Mouse (Mus musculus) stomach, embryonic 15.5 days (tissue): Measurements from ENCODE around the gene Trio. TPM values are rescaled to one million over a fixed set of nuclear protein-coding genes. Genes with fewer than 3 reads are reported as not detected.

Source experiments
- ATAC-seq: fragments of 200-750 bp; cut with Nextera tagmentation; 2 replicates; pipeline ENCODE4 v1.8.0; 2017; ENCODE audit warnings: low read depth, moderate number of reproducible peaks, moderate TSS enrichment; ENCODE audit not compliant: insufficient read depth, low FRiP score
- H3K27ac ChIP-seq: fragments of 300-500 bp; sonication (generic); 2 replicates; pipeline ENCODE4 v1.5.1; 2015; ENCODE audit warnings: mild to moderate bottlenecking, inconsistent platforms
- H3K27me3 ChIP-seq: fragments of 300-500 bp; sonication (generic); replicated peaks from 2 replicates; pipeline ENCODE4 v1.6.1; 2015; ENCODE audit warnings: inconsistent platforms
- H3K36me3 ChIP-seq: fragments of 300-500 bp; sonication (generic); 2 replicates; pipeline ENCODE4 v1.6.1; 2015; ENCODE audit warnings: inconsistent platforms
- H3K4me1 ChIP-seq: fragments of 300-500 bp; sonication (generic); 2 replicates; pipeline ENCODE4 v1.6.1; 2015; ENCODE audit warnings: inconsistent platforms
- H3K4me2 ChIP-seq: fragments of 300-500 bp; sonication (generic); 2 replicates; pipeline ENCODE4 v1.6.1; 2015; ENCODE audit warnings: mild to moderate bottlenecking, inconsistent platforms
- H3K4me3 ChIP-seq: fragments of 300-500 bp; sonication (generic); replicated peaks from 2 replicates; pipeline ENCODE4 v1.5.1; 2015; ENCODE audit warnings: inconsistent platforms
- H3K9ac ChIP-seq: fragments of 300-500 bp; sonication (generic); 2 replicates; pipeline ENCODE4 v1.6.1; 2015; ENCODE audit warnings: inconsistent platforms
- H3K9me3 ChIP-seq: fragments of 300-500 bp; sonication (generic); 2 replicates; pipeline ENCODE4 v1.6.1; 2016; ENCODE audit warnings: inconsistent platforms
- WGBS: fragments of 180-500 bp; shearing (Covaris S2); methylation state at CpG from one replicate; pipeline ENCODE4 v1.1.7; 2015; 5-methylcytosine and 5-hydroxymethylcytosine counted together
- polyA plus RNA-seq: library from polyadenylated mRNA; unstranded; fragments of >200 nt; fragmentation: Nextera tagmentation; extraction: Ambion mirVana; gene quantifications from 2 replicates; pipeline ENCODE4 v1.2.1, GENCODE M21; 2015

The Trio gene
- polyA plus RNA-seq, 1 experiment from 2014 or later = 26.7 TPM

DNA sequence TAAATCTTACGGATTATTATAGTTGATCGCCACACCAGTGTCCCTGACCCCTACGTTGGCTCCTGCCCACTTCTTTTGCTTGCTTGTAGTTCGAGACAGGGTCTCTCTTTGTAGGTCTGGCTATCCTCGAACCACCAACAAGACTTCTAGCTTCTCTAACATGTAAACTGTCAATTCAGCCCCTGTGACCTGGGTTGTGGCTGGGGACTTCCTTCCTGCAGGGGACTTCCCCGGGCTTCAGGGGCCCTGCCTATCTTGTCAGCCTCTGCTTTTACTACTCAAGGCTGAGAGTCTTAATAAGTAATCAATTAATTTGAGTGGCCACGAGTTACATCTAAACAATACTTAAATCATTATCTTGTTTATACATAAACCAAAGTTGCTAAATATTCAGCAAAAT, 99.2 kb downstream of the Trio start:
- Histone ChIP-seq H3K27ac (peak overlapping the region; percentile 26; the same call in 1 of the 2 replicates), H3K27me3 (no peaks in the 10 kb centered on the region)
- 61% methylated on average over 7 of the region's 7 CpGs for WGBS

DNA sequence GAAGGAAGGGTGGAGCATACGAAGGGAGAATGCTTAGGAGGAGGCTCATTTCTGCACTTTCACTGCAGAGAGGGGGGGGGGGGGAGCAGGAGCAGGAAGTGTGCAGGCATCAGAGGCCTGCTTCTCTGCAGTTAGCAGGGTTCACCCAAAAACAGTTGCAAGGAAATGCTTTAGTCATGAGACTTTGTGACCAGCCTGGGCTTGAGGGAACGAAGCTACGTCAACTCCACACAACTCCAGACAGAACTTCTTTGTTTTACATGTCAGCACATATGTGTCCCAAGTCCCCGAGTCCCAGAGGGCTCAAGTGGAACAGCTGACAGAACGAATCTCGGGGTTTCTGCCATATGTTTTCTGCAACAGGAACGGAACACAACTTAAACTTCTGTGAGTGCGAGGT, 99.8 kb downstream of the Trio start:
- Histone ChIP-seq H3K36me3 (no peaks in the 10 kb centered on the region), H3K4me2 (no peak overlapping the region), H3K27me3 (no peaks in the 10 kb centered on the region), H3K4me1 (peaks cover 34% of the 10 kb centered on the region; the same call in 1 of the 2 replicates), H3K27ac (peak overlapping the region; percentile 26; the same call in 1 of the 2 replicates), H3K9ac (no peak overlapping the region), H3K9me3 (no peaks in the 10 kb centered on the region), H3K4me3 (no peak overlapping the region)
- ATAC-seq = no peak
- WGBS = 48% methylated on average over 8 of the region's 8 CpGs

More for the DNA sequence above, 99.2 kb downstream of the Trio start:
- H3K36me3 ChIP-seq = no peaks in the 10 kb centered on the region
- no peaks in the 10 kb centered on the region for H3K9me3 ChIP-seq
- H3K4me1 ChIP-seq = peaks cover 34% of the 10 kb centered on the region; the same call in 1 of the 2 replicates
- no peak overlapping the region for H3K4me2 ChIP-seq
- no peak overlapping the region for H3K4me3 ChIP-seq
- H3K9ac ChIP-seq = no peak overlapping the region
- no peak for ATAC-seq

DNA sequence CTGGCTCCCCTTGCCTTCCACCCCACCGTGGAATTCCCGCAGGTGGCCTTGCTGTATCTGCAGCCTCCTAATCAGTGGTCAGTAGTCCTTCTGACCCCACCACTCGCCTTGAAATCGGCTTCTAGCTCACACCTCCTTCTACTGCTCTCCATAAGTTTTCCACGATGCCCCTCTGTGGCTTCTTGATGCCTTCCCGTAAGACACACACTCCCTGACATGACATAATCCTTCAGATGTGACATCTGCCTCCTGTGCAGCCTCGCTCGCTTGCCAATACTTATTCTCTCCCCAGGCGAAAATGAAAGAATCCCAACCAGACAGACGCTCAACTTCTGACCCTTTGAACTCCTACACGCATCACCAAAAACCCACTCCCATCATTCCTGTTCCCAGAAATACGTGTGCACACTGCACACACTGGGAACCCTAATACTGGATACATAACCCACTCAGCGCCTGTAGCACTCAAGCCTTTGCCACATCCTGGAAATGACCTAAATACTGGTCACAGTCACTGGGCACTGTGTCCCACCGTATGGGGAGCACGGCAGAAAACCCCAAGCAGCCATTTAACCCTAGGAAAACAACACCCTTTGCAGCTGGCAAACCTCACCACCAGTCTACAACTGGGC, 100.5 kb downstream of the Trio start:
- no peak for ATAC-seq
- peaks cover 34% of the 10 kb centered on the region; the same call in 1 of the 2 replicates for H3K4me1 ChIP-seq
- no peak overlapping the region for H3K9ac ChIP-seq
- 0 out of 2 replicates have a peak overlapping the region, but pooled peaks have one; percentile 16 for H3K27ac ChIP-seq
- H3K4me3 ChIP-seq = no peak overlapping the region
- H3K27me3 ChIP-seq = no peaks in the 10 kb centered on the region
- WGBS = 36% methylated on average over 15 of the region's 15 CpGs
- no peaks in the 10 kb centered on the region for H3K9me3 ChIP-seq
- H3K4me2 ChIP-seq = no peak overlapping the region
- no peaks in the 10 kb centered on the region for H3K36me3 ChIP-seq

DNA sequence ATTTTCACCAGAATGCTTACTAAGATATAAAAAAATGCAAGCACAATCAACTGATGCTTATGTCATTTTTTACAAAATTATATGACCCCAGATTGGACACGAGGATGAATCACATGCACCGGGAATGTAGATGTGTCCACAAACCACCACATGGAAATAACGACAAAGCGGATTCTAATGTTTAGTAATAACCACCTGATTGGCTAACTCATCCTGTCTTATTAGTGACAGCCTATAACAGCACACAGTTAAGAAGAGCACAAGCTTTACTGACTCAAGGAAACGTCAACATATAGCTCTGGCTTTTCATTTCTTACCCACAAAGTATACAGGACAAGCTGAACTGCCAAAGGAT, 101.7 kb downstream of the Trio start:
- ATAC-seq = no peak
- Histone ChIP-seq H3K27ac (no peak overlapping the region), H3K9ac (no peak overlapping the region), H3K36me3 (no peaks in the 10 kb centered on the region), H3K9me3 (no peaks in the 10 kb centered on the region), H3K4me3 (peak overlapping the region; percentile 18; the same call in 1 of the 2 replicates), H3K4me2 (peak overlapping the region; percentile 47), H3K4me1 (peaks cover 34% of the 10 kb centered on the region; the same call in 1 of the 2 replicates), H3K27me3 (no peaks in the 10 kb centered on the region)
- WGBS = 14% methylated on average over 5 of the region's 5 CpGs

DNA sequence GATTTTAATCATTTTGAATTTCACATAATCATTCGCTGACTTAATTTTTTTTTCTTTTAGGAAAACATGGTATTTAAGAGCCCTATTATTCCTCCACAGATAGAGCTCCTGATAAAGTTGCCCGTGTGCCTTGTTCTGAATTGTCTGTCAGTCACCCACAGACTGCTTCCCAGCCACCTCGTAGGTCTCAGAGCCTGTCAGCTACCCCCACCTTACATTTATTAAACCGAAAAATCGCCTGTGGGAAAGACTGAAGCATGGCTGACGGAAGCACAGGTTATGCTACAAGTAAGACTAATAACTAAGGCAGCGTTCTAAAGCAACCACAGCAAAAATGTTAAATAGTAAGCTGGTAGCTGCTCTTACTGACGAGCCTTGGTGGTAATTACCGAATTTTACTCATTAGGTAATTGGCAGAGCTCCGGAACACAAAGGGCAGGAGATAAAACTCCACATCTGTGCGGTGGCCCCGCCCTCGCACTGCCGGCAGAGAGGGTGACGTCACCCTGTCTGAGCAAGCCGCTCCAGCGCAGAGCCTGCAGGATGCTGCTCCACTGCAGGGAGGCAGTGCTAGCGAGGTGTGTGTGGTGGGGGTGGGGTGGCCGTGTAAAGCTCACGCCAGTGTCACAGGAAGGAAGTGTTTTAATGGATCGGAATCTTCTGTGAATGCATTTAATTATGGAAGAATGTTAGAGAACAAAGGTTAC, 102.2 kb downstream of the Trio start:
- Histone ChIP-seq H3K36me3 (no peaks in the 10 kb centered on the region), H3K4me3 (peak overlapping the region; percentile 18), H3K27ac (no peak overlapping the region), H3K27me3 (no peaks in the 10 kb centered on the region), H3K9me3 (no peaks in the 10 kb centered on the region), H3K4me1 (peaks cover 34% of the 10 kb centered on the region; the same call in 1 of the 2 replicates), H3K9ac (no peak overlapping the region), H3K4me2 (peak overlapping the region; percentile 47)
- WGBS = 8% methylated on average over 21 of the region's 21 CpGs
- ATAC-seq = peak; percentile 90

DNA sequence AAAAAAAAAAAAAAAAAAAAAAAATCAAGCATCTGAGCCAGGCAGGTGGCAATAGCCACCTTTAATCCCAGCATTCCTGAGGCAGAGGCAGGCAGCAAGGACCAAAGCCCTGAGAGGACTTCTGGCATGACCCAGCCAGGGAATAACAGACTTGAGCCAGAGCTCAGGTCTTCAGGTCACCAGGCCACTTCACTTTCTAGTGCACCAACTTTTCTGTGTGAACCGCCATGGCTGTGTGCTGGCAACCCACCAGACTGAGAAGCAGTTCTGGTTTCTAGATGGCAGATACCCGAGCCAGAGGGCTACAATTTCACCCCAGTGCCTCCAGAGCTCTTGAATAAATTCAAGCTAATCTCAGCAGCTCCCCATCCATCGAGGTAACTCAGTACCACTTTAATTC, 104.9 kb downstream of the Trio start:
- Histone ChIP-seq H3K27ac (no peak overlapping the region), H3K9ac (no peak overlapping the region), H3K4me2 (no peak overlapping the region), H3K4me1 (peaks cover 22% of the 10 kb centered on the region; the same call in 1 of the 2 replicates), H3K27me3 (no peaks in the 10 kb centered on the region), H3K4me3 (no peak overlapping the region), H3K9me3 (no peaks in the 10 kb centered on the region), H3K36me3 (peaks cover 2% of the 10 kb centered on the region; the same call in 1 of the 2 replicates)
- no peak for ATAC-seq
- 61% methylated on average over 3 of the region's 3 CpGs for WGBS

DNA sequence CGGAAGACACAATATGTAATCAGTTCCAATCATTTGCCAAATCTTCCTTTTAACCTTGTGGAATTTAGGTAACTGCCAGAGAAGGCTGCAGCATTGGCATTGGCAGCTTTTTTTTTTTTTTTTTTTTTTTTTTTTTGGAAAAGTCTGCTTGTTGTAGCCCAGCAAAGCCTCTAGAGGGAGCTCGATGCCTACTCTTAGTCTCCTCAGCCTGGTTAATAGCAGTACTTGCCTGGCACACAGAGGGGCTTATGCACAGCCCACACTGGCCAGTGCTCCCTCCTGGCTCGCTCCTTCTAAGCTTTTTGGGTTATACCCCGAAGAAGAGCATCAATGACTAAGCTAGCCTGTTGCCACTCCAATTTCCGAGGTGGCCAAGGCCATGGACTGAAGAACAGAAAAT, 106.1 kb downstream of the Trio start:
- H3K36me3 ChIP-seq = peaks cover 2% of the 10 kb centered on the region; the same call in 1 of the 2 replicates
- 22% methylated on average over 5 of the region's 5 CpGs for WGBS
- H3K9me3 ChIP-seq = no peaks in the 10 kb centered on the region
- H3K27me3 ChIP-seq = no peaks in the 10 kb centered on the region
- 0 out of 2 replicates have a peak, but pooled peaks have one; percentile 54 for ATAC-seq
- no peak overlapping the region for H3K27ac ChIP-seq
- H3K4me1 ChIP-seq = peaks cover 14% of the 10 kb centered on the region; the same call in 1 of the 2 replicates
- no peak overlapping the region for H3K9ac ChIP-seq
- no peak overlapping the region for H3K4me3 ChIP-seq
- H3K4me2 ChIP-seq = no peak overlapping the region

DNA sequence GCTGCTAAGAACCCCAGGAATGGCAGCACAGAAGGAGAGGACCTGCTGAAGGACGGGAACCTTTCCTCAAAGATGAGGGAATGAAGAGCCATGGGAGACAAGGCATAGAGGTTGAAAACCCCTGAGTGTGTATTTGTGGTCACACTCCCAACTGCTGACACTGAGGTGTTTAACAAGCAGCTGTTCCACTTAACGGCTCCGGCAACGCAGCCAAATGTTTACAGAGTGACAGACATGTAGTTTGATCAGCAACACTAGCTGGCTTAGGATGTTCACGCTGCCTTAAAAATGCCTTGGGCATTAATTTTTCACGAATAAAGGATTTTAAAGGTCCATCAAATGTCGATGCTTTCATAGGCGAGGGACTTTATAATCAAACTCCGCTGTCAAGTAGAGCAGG, 106.8 kb downstream of the Trio start:
- Histone ChIP-seq H3K9ac (no peak overlapping the region), H3K36me3 (peaks cover 2% of the 10 kb centered on the region; the same call in 1 of the 2 replicates), H3K27ac (no peak overlapping the region), H3K4me1 (peaks cover 13% of the 10 kb centered on the region; the same call in 1 of the 2 replicates), H3K9me3 (no peaks in the 10 kb centered on the region), H3K27me3 (no peaks in the 10 kb centered on the region), H3K4me3 (no peak overlapping the region), H3K4me2 (no peak overlapping the region)
- WGBS = 76% methylated on average over 9 of the region's 9 CpGs
- ATAC-seq = no peak

DNA sequence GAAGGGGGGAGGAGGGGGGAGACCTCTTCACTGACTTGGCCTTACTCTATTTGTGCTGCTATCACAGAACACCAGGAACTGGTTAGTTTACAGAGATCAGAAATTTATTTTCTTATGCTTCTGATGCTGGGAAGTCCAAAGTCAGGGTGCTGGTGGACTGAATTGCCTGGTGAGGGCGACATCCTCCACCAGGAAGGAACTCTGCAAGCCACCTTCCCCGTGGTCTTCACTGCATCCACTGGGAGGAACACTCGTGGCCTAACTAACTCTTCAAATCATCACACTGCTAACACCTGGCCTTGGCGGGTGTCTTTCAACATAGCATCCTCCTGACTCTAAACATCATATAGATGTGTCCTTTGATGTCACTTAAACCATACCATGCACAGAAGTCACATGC, 109.4 kb downstream of the Trio start:
- Histone ChIP-seq H3K27me3 (no peaks in the 10 kb centered on the region), H3K4me2 (no peak overlapping the region), H3K36me3 (peaks cover 2% of the 10 kb centered on the region; the same call in 1 of the 2 replicates), H3K27ac (no peak overlapping the region), H3K9ac (no peak overlapping the region), H3K4me3 (no peak overlapping the region), H3K9me3 (no peaks in the 10 kb centered on the region), H3K4me1 (peaks cover 11% of the 10 kb centered on the region; the same call in 1 of the 2 replicates)
- 71% methylated on average over 4 of the region's 4 CpGs for WGBS
- no peak for ATAC-seq

DNA sequence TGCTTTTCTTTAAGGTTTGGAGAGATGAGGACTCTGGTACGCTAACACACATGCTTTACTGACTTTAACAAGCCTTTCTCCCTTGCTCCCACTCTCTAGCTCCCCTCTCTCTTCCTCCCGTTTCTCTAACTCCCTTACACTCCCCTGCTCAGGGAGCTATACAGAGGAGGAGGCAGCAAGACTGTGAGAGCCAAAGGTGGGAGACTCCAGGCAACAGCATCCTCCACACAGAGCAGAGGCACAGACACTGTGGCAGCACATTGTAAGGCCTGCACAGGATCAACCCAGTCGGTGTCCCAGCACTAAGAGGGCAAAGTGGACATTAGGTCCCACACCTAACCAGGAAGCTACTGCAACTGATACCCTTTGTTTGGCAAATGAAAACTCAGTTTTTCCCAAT, 112.6 kb downstream of the Trio start:
- no peak overlapping the region for H3K9ac ChIP-seq
- 54% methylated on average over 3 of the region's 3 CpGs for WGBS
- ATAC-seq = no peak

DNA sequence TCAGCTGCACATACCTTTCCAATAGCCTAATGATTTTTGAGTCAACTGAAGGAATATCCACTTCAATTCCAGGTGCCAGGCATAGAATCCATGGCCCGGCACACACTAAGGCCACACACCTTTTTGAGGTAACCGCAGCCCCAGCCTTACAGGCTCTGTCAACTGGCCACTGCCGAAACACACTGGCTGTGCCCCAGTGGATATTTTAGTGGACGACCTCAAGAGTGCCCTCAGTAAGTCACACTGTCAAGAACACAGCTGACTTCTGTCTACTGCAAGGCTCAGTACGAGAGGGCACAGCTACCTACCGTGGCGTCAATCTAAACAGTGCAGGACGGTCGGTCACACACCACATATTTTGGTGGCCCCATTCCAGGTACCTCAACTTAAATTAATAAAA, 114.5 kb downstream of the Trio start:
- WGBS = 75% methylated on average over 9 of the region's 9 CpGs

More for the DNA sequence above, 112.6 kb downstream of the Trio start:
- Histone ChIP-seq H3K4me2 (no peak overlapping the region), H3K4me1 (peaks cover 11% of the 10 kb centered on the region; the same call in 1 of the 2 replicates), H3K9me3 (no peaks in the 10 kb centered on the region), H3K4me3 (no peak overlapping the region), H3K36me3 (peaks cover 2% of the 10 kb centered on the region; the same call in 1 of the 2 replicates), H3K27me3 (no peaks in the 10 kb centered on the region), H3K27ac (no peak overlapping the region)

DNA sequence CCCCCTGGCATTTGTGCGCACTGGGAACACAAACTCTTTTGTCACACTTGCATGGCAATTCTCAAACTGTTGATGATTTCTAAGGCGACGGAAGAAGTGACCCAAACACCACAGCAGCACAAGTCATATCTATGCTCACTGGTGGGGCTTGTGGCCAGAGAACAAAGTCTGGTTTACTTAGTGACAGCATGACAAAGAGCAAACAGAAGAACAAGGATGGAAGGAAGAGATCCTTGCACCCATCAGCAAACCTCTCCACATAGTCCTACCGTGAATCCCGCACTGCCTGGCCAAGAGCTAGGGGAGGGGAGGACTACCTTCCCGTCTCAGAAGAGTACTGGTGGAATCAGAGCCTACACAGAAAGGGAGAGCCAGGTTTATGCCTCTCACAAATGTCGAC, 115.5 kb downstream of the Trio start:
- peaks cover 16% of the 10 kb centered on the region; the same call in 1 of the 2 replicates for H3K4me1 ChIP-seq
- no peaks in the 10 kb centered on the region for H3K9me3 ChIP-seq
- H3K36me3 ChIP-seq = no peaks in the 10 kb centered on the region
- H3K9ac ChIP-seq = no peak overlapping the region
- no peak overlapping the region for H3K4me3 ChIP-seq
- 0 out of 2 replicates have a peak, but pooled peaks have one; percentile 31 for ATAC-seq
- H3K4me2 ChIP-seq = no peak overlapping the region
- WGBS = 70% methylated on average over 7 of the region's 7 CpGs
- no peak overlapping the region for H3K27ac ChIP-seq
- no peaks in the 10 kb centered on the region for H3K27me3 ChIP-seq

More for the DNA sequence above, 114.5 kb downstream of the Trio start:
- Histone ChIP-seq H3K4me2 (no peak overlapping the region), H3K4me1 (peaks cover 16% of the 10 kb centered on the region; the same call in 1 of the 2 replicates), H3K4me3 (no peak overlapping the region), H3K9me3 (no peaks in the 10 kb centered on the region), H3K27ac (no peak overlapping the region), H3K27me3 (no peaks in the 10 kb centered on the region), H3K9ac (no peak overlapping the region), H3K36me3 (no peaks in the 10 kb centered on the region)
- no peak for ATAC-seq
